Mouse (Mus musculus): ENCODE results near the gene Ftl1.
"Not testable (repeated sequence)": the region's sequence is repeated elsewhere in the genome, so short reads cannot be mapped to it uniquely, and the experiment has no call there.

The Ftl1 gene

DNA sequence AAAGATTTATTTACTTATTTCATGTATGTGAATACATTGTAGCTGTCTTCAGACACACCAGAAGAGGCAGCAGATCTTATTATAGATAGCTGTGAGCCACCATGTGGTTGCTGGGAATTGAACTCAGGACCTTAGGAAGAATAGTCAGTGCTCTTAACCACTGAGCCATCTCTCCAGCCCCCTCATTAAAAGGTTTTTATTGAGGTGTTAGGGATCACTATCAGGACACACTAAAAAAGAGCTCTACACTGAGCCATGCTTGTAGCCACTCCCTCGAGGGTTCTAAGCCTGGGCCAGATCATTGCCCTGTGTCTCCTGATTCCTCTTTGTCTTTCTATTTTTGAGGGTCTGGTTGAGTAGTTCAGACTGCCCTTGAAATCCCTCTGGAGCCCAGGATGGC lies 16.8 kb upstream of the Ftl1 start:
- DNase-seq (ENCODE audit: low spot score): no peak

DNA sequence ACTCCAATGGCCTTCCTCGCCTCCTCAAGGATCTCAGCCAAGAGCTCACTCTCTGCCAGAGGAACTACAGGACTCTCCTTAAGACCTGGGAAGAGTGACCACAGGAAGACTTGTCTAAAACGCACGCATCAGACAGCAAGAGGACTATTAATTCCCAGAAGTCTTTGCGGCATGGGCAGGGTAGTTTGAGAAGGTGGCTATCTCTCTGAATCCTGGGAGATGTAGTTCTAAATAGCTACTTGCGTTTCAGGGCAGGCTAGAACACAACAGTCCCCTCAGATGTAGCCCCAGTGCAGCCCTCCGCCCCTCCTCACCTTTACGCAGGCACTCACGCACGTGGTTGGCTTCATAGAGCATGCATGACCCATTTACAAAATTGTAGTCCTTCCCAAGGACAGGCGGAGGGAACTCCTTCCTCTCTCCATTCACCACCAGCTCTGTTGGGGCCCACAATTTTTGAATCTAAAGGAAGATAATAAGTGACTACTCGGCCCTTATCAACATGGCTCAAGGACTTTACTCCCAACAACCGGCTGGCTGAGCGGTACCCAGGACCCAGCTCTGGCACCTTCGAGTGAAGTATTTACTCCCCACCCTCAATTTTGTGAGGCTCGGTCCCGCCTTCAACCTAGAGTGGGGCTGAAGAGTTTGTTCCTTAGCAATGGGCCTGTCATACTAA lies 15.7 kb upstream of the Ftl1 start:
- no peak for DNase-seq (ENCODE audit: low spot score)

DNA sequence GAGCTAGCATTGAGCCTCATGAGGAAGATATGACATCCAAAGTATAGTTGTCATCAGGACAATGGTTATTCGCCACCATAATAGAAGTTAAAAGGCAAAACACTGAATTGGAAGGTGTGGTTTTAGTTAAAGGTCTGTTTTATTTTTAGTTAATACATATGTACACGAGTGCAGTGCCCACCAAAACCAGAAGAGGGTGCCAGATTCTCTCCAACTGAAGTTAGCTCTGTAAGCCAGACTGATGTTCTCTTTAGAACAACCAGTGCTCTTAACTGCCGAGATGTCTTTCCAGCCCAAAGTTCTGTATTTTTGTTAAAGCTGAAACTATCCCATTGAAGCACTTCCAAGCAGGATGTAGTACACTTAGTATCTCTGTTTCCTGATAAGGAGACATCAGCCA lies 11.2 kb upstream of the Ftl1 start:
- DNase-seq (ENCODE audit: low spot score): peak; percentile 78

DNA sequence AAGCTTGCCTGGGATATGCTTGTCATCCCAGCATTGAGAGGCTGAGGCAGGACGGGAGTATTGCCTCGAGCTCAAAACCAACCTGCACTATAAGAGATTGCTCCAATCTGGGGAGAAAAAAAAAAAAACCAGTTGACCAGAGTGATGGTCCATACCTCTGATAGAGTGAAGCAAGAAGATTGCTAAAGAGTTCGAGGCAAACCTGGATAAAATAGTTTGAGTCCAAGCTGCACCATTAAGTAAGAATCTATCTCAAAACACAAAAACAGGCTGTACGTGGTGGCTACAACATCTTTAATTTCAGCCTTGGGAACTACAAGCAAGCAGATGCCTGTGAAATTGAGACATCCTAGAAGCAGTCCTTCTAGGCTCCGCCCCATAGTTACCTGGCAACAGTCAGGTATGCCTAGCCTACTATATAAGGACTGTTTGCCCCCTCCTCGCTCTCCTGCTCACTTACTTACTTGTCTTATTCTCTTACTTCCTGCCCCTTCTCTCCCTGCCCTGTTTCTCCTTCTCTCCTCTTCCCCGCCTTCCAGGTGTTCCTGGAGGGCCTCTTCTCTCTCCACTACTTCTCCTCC lies 7.5 kb upstream of the Ftl1 start:
- no peak for DNase-seq (ENCODE audit: low spot score)

DNA sequence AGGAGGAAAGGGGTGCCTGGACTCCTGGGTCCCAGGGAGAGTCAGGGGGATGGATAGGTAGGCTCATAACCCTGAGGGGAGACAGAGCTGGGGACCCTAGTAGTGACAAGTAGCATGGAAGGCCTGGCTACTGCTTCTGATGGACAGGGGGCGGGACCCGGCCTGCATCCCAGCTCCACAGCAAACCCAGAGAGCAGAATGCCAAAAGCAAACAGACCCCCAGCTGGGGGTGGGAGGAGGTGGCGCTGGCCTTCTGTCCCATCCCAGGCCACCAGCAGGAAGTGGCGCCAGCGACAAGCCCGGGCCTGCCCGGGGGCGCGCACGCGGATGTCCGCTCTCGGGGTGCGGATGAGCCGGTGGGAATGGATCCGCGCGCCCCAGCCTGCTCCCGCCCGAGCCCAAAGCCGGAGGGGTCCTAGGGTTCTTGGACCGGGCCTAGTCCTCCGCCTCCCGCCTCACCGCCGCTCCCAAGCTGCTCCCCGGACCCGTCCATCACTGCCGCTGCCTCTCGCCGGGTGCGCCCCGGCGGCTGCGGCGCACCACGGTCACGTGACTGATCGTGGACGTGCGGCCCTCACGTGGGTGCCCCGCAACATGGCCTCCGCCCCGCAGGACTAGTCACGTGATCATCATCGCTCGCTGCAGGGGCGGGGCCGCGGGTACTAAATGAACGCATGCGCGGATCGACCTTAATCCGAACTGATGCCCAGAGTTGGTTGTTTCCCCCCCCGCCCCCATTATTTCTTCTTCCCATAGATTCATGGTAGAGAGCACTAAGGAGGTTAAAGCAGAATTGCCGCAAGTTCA lies 6.8 kb upstream of the Ftl1 start, which contains the start of gene Bax:
Bax (minus strand) TSS at position 616 of the 807 bp plus-strand sequence.
- peak; percentile 92 for DNase-seq (ENCODE audit: low spot score)

DNA sequence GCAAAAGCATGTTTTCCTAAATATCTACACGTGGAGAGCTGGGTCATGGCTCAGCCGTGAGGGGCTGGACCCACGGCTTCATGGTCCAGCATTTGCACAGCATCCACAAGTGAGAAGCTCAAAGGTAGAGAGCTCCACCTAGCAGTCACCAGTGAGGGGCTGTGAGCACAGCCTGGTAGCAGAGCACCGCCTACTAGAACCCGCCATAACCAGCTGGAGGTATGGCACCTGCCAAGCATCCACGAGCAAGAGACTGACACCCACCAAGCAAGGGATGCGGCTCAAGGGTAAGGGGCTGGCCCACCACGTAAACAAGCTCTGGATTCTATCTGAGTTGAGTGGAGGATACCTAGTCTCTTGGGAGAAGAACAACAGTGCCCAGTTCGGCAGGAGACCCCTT lies 5.9 kb upstream of the Ftl1 start:
- no peak for DNase-seq (ENCODE audit: low spot score)

DNA sequence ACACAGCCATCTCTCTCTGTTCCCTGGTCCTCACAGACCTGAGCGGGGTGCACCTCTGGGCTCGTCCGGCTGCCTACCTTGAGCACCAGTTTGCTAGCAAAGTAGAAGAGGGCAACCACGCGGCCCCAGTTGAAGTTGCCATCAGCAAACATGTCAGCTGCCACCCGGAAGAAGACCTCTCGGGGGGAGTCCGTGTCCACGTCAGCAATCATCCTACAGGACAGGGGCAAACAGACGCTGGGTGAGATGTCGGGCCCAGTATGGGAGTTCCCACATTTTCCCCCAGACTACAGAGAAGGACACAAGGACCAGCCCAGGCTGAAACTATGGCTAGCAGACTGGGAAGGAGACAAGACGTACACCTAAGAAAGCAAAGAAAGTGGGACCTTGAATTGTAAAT lies 5.4 kb upstream of the Ftl1 start:
- no peak for DNase-seq (ENCODE audit: low spot score)

DNA sequence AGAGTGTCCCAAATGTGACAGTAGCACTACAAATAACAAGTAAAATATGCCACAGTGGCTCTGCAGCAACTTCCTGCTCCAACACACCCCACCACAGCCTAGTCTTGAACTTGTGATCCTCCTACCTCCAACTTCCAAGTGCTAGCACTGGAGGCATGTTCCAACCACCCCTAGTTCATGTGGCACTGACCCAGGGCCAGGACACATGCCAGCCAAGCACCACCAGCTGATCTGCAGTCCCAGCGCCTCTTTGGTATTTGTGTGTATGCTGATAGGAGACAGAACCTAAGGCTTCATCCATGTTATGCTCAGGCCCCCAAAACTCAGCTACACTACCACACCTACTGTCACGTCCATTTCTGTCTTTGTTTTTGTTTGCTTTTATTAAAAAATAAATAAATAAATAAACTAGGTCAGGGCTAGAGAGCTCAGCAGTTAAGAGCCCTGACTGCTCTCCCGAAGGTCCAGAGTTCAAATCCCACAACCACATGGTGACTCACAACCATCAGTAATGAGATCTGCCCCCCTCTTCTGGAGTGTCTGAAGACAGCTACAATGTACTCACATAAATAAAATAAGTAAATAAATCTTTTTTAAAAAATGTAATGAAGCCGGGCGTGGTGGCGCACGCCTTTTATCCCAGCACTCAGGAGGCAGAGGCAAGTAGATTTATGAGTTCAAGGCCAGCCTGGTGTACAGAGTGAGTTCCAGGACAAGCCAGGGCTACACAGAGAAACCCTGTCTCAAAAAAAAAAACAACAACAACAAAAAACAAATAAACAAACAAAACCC lies 4.5 kb upstream of the Ftl1 start:
- DNase-seq (ENCODE audit: low spot score): no peak

DNA sequence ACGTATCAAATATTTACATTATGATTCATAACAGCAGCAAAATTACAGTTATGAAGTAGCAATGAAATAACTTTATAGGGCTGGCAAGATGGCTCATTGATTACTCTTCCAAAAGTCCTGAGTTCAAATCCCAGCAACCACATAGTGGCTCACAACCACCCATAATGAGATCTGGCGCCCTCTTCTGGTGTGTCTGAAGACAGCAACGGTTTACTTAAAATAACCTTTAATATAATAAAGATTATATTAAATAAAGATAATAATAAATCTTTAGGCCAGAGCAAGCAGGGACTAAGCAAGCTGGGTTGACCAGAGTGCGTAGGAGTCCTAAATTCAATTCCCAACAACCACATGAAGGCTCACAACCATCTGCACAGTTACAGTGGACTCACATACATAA lies 3.2 kb upstream of the Ftl1 start:
- not testable (repeated sequence) for DNase-seq (ENCODE audit: low spot score)

DNA sequence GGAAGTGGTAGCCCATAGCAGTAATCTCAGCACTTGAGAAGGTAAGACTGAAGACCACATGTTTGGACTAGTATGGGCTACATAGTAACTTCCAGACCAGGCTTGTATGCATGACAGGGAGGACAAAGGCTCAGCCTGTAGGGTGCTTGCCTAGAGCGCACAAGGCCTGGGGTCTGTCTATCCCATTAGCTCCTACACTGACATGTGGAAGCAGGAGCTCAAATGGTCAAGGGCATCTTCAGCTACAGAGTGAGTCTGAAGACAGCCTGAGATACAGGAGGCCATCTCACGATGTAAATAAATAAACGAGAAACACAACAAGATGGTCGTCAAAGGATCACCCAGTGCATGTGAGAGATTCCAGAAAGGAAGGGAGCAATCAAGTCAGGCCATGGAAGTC lies 2.6 kb upstream of the Ftl1 start:
- DNase-seq (ENCODE audit: low spot score): no peak

DNA sequence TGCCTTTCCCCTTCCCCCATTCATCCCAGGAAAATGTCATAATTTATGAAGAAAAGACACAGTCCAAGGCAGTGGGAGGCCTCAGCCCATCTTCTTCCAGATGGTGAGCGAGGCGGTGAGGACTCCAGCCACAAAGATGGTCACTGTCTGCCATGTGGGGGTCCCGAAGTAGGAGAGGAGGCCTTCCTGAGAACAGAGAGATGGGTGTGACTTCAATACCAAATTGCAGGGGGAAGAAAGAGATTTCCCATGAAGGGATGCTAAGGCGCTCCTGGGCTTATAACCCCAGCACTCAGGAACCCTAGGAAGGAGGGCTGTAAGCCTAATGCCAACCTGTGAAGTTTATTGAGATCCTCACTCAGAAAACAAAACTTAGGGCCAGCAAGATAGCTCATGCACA lies 2.1 kb upstream of the Ftl1 start:
- no peak for DNase-seq (ENCODE audit: low spot score)

DNA sequence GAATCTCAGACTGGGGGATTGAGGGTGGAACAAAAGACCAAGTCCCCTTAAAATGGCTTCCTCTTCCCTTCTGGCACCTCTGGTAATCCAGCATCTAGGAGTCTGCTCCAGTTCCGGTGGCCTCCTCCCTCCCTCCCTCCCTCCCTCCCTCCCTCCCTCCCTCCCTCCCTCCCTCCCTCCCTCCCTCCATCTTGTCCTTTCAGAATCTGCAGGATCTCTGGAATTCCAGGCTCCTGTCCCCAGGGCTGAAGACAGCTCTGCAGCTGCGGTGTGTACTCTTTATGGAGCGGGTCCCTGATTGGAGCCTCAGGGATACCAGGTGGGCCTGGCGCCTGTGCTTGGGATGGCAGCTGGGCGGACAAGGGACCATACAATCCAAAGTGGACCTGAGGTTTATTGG lies 1.6 kb upstream of the Ftl1 start:
- DNase-seq (ENCODE audit: low spot score): no peak

DNA sequence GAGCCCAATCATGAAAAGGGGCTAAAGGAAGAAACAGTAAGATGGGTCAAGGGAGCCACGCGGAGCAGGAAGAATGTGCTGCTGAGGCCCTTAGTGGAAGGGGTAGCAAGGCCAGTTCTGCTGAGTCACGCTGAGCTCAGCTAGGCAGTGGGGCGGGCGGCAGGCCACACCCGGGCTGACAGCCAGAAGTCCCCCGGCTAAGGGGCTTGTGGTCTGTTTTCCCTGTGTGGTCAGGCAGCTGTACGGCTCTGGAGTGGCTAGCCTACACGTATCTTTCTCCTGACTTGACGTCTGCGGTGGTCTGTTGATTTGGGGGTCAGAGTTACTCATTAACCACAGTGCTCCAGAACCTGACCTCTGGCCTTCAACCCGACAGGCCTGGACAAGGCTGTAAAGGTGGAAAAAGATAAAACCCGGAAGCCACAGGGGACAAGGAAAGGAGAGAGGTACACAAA lies 1.2 kb upstream of the Ftl1 start:
- peak; percentile 88 for DNase-seq (ENCODE audit: low spot score)

DNA sequence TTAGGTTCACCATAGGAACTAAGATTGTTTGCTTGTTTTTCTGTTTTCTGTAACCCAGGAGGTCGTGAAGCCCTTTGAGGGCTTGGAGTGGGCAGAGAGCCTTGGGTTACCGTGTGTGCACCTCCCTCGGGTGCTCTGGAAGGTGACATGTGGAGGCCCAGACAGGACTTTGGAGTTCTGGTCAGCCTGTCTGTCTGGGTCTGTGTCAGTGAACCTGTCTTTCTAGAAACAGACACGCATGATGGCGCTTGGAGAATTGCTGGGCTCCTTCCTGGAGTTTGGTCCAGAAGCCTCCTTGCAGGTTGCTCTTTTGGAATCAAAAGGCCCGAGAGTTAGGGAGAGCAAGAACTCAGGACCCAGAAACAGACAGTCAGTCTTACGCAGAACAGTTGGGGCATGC lies 693 bp upstream of the Ftl1 start:
- no peak for DNase-seq (ENCODE audit: low spot score)

DNA sequence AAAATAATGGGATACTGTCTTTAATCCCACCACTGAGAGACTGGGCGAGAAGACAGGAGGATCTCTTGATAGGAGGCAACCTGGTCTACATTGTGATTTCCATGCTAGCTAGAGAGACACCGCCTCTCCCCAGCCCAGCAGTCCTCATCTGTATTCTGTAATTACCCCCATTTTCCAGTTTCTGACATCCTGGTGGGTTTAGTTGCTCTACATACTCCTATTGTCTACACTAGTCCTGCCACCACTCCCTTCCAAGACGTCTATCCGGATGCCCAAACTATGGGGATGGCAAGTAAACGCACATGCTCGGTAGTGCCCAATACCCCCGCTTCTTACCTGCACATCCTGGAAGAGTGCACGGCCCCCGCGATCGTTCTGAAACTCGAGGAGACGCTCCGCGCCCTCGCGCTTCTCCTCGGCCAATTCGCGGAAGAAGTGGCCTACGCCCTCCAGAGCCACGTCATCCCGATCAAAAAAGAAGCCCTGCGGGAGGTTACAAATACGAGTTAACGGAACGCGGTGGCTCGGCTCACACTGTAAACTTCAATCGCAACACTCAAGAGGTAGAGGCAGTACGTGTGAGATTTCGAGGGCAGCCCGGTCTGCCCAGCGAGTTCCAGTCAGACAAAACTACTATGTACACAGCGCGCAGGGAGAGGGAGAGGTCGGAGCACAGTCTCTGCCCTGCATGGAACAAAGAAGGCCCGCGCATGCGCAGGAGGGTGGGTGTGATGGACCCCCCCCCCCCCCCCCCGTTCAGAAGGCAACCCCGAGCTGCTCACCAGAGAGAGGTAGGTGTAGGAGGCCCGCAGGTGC lies 728 bp downstream of the Ftl1 start:
- DNase-seq (ENCODE audit: low spot score): peak; percentile 63

DNA sequence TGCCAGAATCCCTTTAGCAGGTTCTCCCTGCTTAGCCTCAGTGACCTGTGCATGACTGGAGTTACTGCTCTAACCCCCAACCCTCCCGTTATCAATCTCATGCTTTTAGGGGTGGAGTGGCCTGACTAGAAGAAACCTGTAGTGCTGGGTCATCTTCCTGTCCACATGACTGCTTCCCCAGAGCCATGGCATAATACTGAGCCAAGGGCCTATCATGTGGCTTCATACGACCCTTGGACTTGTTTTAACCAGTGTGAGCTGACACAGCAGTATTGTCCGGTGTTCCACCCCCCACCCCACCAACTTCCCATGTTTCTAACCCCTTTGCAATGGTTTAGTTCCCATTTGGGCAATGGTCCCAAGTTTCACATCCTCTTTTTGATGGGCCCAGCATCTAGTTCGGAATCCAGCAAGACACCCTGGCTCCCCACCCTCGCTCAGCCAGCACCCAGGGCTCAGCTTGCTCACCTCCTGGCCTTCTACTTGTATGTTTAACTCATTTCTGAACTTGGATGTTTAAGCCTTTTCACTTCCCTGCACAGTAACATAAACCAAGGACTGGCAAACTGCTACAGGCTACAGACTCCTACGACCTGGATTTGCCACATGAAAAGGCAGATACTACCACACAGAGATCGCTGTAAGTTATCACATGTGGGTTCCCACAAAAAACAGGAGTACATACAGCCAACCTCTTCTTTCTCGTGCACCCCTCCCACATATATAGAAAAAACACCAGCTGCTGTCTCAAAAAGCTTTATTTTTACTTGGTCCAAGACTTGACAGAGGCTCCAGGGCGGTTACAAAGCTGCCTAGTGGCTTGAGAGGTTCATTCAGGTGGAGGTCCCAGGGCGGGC lies 2.3 kb downstream of the Ftl1 start:
- DNase-seq (ENCODE audit: low spot score): no peak

DNA sequence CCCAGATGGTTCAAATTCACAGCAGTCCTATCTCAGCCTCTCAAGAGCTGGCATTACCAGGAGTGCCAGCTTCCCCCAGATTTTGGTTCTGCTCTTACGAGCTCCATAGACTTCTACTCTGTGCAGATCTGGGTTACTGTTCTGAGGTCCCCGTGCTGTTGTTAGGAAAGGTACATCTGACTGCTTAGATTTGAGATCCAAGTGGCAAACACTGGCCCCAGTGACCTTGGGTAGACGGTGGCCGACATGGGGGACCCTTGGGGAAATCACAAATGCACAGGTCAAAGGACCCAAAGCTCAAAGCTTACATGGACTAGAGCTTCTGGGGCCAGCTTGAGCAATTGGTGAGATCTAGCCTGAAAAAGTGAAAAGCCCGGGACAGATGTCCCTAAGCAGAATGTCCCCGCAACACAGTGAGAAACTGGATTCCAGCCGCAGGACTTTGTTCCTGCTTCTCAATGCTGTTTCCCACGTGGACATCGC lies 2.9 kb downstream of the Ftl1 start:
- no peak for DNase-seq (ENCODE audit: low spot score)

DNA sequence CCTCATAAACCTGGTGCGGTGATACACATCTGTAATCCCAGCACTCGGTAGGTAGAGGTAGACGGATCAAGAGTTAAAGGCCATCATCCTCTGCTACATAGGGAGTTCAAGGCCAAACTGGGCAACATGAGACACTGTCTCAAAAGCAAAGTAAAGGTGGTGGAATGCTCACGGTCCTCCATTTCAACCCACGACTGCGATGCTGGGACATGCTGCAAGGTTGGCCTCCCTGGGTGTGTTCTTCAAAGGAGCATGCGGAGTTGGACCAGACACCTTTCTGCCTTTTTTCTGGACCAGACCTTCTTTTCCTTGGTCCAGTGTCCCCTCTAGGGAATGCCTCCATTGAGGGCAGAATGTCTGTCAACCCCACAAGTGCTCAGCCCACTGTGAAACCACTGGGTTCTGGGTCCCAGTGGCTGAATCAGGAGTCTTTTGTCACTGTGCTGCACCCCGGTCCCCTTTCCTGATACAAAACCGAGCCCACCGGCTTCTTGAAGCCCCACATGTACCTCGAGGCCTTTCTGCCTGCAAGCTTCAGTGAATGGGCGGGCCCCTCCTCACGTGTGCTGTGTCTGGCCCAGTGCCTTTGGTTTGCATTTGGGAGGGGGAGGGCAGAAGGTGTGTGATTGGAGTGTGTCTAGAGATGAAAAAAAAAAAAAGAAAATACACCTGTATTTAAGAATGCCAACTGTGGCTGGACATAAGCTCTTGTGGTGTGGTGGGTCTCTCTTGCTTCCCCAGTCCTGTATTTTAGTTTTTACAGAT lies 3.6 kb downstream of the Ftl1 start:
- DNase-seq (ENCODE audit: low spot score): no peak

DNA sequence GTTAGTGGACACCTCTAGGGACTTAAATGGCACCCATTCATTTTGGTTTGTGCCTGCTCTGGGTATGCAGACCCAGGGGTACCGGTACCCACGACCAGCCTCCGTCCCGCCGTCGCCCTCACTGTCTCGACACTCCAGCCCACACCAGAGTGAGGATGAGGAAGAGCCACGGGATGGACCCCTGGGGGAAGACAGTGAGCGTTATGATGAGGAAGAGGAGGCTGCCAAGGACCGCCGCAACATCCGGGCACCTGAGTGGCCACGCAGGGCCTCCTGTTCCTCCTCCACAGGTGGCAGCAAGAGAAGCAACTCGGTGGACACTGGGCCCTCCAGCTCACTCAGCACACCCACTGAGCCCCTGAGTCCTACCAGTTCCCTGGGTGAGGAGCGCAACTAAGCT lies 4.7 kb downstream of the Ftl1 start:
- DNase-seq (ENCODE audit: low spot score): no peak
